Mouse (Mus musculus) left cerebral cortex, postnatal 10 days (tissue): Measurements from ENCODE around the gene Mical1. TPM values are rescaled to one million over a fixed set of nuclear protein-coding genes. Genes with fewer than 3 reads are reported as not detected.
A peak's percentile ranks its signal among the peaks of the same experiment; 100 is the strongest.

Experiments used
- DNase-seq, 2 experiments: peaks; one replicate each; pipeline ENCODE4 v3.0.0; 2021 to 2022; ENCODE audit warnings: low spot score in 2 of 2, mixed read lengths in 1 of 2; ENCODE audit errors: extremely low spot score in 1 of 2
- intact Hi-C: fragments of 180-260 bp; cut with DNase I; formaldehyde crosslinking; loops from one replicate; pipeline ENCODE4 v1.15.1; 2025
- total RNA-seq, 2 experiments: library from RNA; stranded (reverse); gene quantifications; 2 replicates each; pipeline ENCODE4 v1.2.3; 2021

Gene Mical1
- total RNA-seq, 2 experiments from 2014 or later: 32.7 to 36.5 TPM

DNA sequence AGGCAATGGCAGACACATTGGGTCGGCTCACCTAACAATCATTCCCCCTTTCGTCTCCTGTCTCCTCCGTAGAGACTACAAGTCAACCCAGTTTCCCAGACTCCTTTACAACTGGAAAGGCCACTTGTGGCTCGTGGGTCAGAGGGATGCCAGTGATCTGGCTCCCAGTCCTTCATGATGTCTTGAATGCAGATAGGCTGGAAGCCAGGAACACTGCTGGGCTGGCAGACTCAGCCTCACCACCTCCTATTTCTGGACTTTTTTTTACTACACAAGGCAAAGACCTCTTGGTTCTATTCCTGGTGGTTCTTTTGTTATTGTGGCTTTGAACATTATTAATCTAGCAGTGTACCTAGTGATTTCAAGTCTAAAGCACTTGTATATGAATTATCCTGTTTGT lies 38.2 kb downstream of the Mical1 start:
- no peak for DNase-seq
- intact Hi-C loops: loop anchor here (10.0 kb wide), 2 partner anchors 300 to 780 kb away; no protein-coding TSS in a partner anchor

- intact Hi-C loops: loop anchor here (10.0 kb wide), 2 partner anchors 300 to 780 kb away; no protein-coding TSS in a partner anchor
- DNase-seq: no peak
Measured at GRCm38 (mm10) chr10:41514921-41515320, 38.8 kb downstream of the Mical1 start.

- DNase-seq: peak; percentile 62 to 75
- intact Hi-C loops: loop anchor here (2.0 to 10.0 kb wide), 3 partner anchors 162 to 776 kb away; no protein-coding TSS in a partner anchor
Measured at GRCm38 (mm10) chr10:41518508-41518980, 42.4 kb downstream of the Mical1 start.

DNA sequence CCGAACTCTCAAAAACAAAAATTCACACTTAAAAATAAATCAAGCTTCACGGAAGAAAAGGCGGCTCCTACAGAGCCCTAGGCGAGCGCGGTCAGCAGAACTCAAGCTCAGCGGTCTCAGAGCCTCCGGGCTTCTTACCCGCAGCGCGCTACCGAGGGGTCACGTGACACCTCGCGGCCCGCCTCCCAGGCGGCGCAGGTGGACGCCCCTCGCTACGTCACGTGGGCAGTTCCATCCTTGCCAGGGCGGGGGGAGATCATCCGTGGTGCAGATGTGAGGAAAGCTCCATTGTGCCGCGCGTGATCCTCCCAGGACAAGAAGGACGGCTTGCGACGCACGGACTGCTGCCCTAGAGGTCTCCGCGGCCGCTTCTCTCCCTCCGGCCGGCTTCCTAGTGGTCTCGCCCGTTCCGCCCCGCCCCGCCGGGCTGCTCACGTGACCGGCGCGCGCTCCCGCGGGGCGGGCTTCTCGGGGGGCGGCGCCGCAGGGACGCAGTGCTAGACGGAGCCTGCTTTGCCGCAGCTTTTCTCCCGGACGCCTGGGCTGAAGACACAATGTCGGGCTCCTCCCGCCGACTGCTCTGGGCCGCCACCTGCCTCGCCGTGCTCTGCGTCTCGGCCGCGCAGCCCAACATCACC lies 43.0 kb downstream of the Mical1 start, which contains the start of gene Cd164:
TSS of gene Cd164 (plus strand) at position 434 of the 638 bp plus-strand sequence.
- peak; percentile 84 to 94 for DNase-seq
- intact Hi-C loops: loop anchor here (2.0 to 10.0 kb wide), 3 partner anchors 162 to 776 kb away; no protein-coding TSS in a partner anchor

GRCm38 (mm10) chr10:41519640-41520409 lies 43.7 kb downstream of the Mical1 start:
- intact Hi-C loops: loop anchor here (2.0 to 10.0 kb wide), 3 partner anchors 161 to 775 kb away; no protein-coding TSS in a partner anchor
- DNase-seq: peak; percentile 14 to 72

GRCm38 (mm10) chr10:41520410-41520673 lies 44.2 kb downstream of the Mical1 start:
- intact Hi-C loops: no loop called here
- DNase-seq: no peak

DNA sequence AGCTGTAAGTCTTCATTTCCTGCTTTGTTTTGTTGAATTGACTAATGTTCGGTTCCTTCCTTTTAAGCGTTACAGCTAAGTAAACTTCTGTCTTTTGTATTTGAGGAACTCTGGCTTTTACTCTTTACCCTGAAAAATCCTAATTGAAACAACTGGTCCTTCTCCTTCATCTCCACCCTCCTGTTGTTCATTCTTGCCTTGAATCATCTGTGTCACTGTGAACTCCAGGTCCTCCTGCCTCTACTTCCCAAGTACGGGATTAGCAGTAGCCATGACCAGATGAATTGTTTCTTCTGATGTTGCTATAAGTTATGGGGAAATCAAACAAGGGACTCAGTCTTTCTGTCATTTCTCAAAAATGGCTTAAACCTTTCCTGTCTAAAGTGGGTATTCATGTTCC lies 47.3 kb downstream of the Mical1 start:
- DNase-seq: no peak
- intact Hi-C loops: no loop called here

DNA sequence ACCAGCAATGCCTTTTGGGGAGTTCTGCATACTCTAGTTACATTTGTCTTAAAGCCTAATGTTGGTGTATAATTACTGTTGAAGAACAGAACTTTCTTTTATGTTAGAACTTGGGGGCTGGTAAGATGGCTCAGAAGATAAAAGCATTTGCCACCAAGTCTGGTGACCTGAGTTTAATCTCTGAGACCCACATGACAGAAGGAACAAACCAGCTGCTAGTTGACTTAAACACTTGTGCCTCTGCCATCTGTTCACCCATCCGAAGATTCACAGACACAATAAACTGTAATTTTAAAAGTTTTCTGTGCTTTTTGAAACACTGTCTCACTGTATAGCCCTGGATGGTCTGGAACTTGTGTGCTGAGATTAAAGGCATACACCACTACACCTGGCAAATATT lies 49.6 kb downstream of the Mical1 start:
- intact Hi-C loops: no loop called here
- no peak for DNase-seq

DNA sequence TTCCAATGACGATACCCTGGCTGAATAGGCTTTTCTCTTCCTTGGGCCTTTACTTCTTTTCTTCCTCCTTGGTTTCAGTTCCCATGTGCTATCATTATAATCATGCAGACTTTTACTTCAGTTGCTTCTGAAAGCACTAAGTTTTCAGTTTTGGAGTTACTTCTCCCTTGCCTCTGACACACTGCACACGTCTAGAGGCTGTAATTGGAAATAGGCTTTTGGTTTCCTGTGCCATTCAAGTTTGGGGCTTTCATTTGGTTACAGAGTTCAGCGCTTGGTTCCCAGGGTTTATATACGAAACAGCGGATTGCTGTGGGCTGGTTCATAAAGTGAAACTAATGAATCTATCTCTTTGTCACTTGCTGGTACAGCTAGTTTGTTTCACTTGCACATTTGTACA lies 53.9 kb downstream of the Mical1 start:
- no peak for DNase-seq
- intact Hi-C loops: no loop called here

DNA sequence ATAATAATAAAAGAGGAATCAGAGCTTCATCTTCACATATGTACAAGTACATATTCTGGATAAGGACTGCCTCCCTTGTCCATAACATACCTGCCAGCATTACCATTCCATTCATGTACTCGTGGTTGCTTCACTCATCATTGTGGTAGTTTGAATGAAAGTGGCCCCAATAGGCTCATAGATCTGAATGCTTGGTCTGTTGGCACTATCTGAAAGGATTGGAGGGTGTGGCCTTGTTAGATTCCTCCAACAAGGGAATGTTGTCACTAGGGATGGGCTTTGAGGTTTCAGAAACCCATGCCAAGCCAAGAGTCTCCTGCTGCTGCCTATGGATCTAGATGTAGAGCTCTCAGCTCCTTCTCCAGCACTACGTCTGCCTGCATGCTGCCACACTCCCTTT lies 59.9 kb downstream of the Mical1 start:
- DNase-seq: no peak
- intact Hi-C loops: no loop called here

Other genes with a start within 250 kb of the Mical1 start
- 10 to 100 TPM; 35.0 to 37.0 TPM for gene Fig4, start 173.1 kb upstream of the Mical1 start, total RNA-seq
- gene Ak9, start 172.3 kb upstream of the Mical1 start, total RNA-seq: under 1 TPM; 0.10 to 0.13 TPM
- 10 to 100 TPM; 16.3 to 17.0 TPM for gene Zbtb24, start 25.9 kb upstream of the Mical1 start, total RNA-seq
- gene Smpd2, start 14.1 kb downstream of the Mical1 start, total RNA-seq: 10 to 100 TPM; 17.2 to 18.8 TPM
- gene Ppil6, start 14.1 kb downstream of the Mical1 start, total RNA-seq: 1 to 10 TPM; 6.2 to 7.3 TPM
- 10 to 100 TPM; 43.7 to 53.2 TPM for gene Cd164, start 43.1 kb downstream of the Mical1 start, total RNA-seq
- gene Ccdc162, start 240.3 kb downstream of the Mical1 start, total RNA-seq: under 1 TPM; 0.49 to 0.83 TPM